Mouse (Mus musculus) forebrain, embryonic 11.5 days (tissue): Measurements from ENCODE around the gene Itsn1. TPM values are rescaled to one million over a fixed set of nuclear protein-coding genes. Genes with fewer than 3 reads are reported as not detected.

Experiments
- ATAC-seq: fragments of 200-750 bp; cut with Nextera tagmentation; replicated peaks from 2 replicates; pipeline ENCODE4 v1.8.0; 2017; ENCODE audit warnings: moderate TSS enrichment; ENCODE audit not compliant: low FRiP score
- DNase-seq: peaks from one replicate; pipeline ENCODE4 v3.0.0-alpha.2; 2017; ENCODE audit warnings: low spot score
- H3K27ac ChIP-seq: fragments of 300-500 bp; sonication (generic); 2 replicates; pipeline ENCODE4 v1.5.1; 2014; ENCODE audit warnings: low read depth, low read length
- H3K27me3 ChIP-seq: fragments of 300-500 bp; sonication (generic); 2 replicates; pipeline ENCODE4 v1.6.1; 2014; ENCODE audit warnings: mild to moderate bottlenecking, low read length, mixed read lengths; ENCODE audit not compliant: control insufficient read depth, insufficient read depth
- H3K36me3 ChIP-seq: fragments of 300-500 bp; sonication (generic); 2 replicates; pipeline ENCODE4 v1.6.1; 2014; ENCODE audit warnings: mild to moderate bottlenecking, low read length, moderate library complexity, mixed read lengths; ENCODE audit not compliant: control insufficient read depth, insufficient read depth
- H3K4me1 ChIP-seq: fragments of 300-500 bp; sonication (generic); replicated peaks from 2 replicates; pipeline ENCODE4 v1.6.1; 2014; ENCODE audit warnings: low read length, mixed read lengths; ENCODE audit not compliant: control insufficient read depth, insufficient read depth
- H3K4me2 ChIP-seq: fragments of 300-500 bp; sonication (generic); 2 replicates; pipeline ENCODE4 v1.6.1; 2014; ENCODE audit warnings: low read depth, mild to moderate bottlenecking, low read length, moderate library complexity, mixed read lengths; ENCODE audit not compliant: severe bottlenecking
- H3K4me3 ChIP-seq: fragments of 300-500 bp; sonication (generic); 2 replicates; pipeline ENCODE4 v1.5.1; 2014; ENCODE audit warnings: low read depth, low read length
- H3K9ac ChIP-seq: fragments of 300-500 bp; sonication (generic); 2 replicates; pipeline ENCODE4 v1.6.1; 2014; ENCODE audit warnings: low read length
- H3K9me3 ChIP-seq: fragments of 300-500 bp; sonication (generic); 2 replicates; pipeline ENCODE4 v1.6.1; 2016; ENCODE audit warnings: low read length, mixed read lengths; ENCODE audit not compliant: control insufficient read depth
- WGBS: fragments of 180-500 bp; shearing (Covaris S2); extraction: QIAGEN DNeasy Blood & Tissue Kit; methylation state at CpG from one replicate; pipeline ENCODE4 v1.1.7; 2014; 5-methylcytosine and 5-hydroxymethylcytosine counted together
- polyA plus RNA-seq: library from polyadenylated mRNA; unstranded; fragments of >200 nt; fragmentation: Nextera tagmentation; extraction: Ambion mirVana; gene quantifications from 2 replicates; pipeline ENCODE4 v1.2.1, GENCODE M21; 2014

The Itsn1 gene
- polyA plus RNA-seq, 1 experiment from 2014 or later: 55.2 TPM

- Histone ChIP-seq H3K4me3 (no peak overlapping the region), H3K4me2 (peak overlapping the region; percentile 36; the same call in 1 of the 2 replicates), H3K36me3 (no peaks in the 10 kb centered on the region), H3K27me3 (no peaks in the 10 kb centered on the region), H3K27ac (no peak overlapping the region), H3K9ac (no peak overlapping the region), H3K4me1 (peaks cover 3% of the 10 kb centered on the region; the same call in 1 of the 2 replicates), H3K9me3 (no peaks in the 10 kb centered on the region)
- ATAC-seq (peak; percentile 67), DNase-seq (peak; percentile 63)
- WGBS: 8% methylated on average over 19 of the region's 19 CpGs
Measured at GRCm38 (mm10) chr16:91885389-91886122, 156.5 kb downstream of the Itsn1 start.

GRCm38 (mm10) chr16:91888368-91888767 is 159.3 kb downstream of the Itsn1 start:
- Histone ChIP-seq H3K4me1 (peaks cover 3% of the 10 kb centered on the region; the same call in 1 of the 2 replicates), H3K9me3 (no peaks in the 10 kb centered on the region), H3K4me3 (no peak overlapping the region), H3K9ac (no peak overlapping the region), H3K27me3 (no peaks in the 10 kb centered on the region), H3K27ac (no peak overlapping the region), H3K4me2 (no peak overlapping the region), H3K36me3 (no peaks in the 10 kb centered on the region)
- ATAC-seq (no peak), DNase-seq (no peak)
- WGBS: 80% methylated on average over 3 of the region's 3 CpGs

GRCm38 (mm10) chr16:91889831-91890230 is 160.8 kb downstream of the Itsn1 start:
- H3K9ac ChIP-seq: no peak overlapping the region
- ATAC-seq: no peak
- no peak overlapping the region for H3K4me2 ChIP-seq
- no peak for DNase-seq
- H3K27ac ChIP-seq: no peak overlapping the region
- no peak overlapping the region for H3K4me3 ChIP-seq
- no peaks in the 10 kb centered on the region for H3K27me3 ChIP-seq
- H3K9me3 ChIP-seq: no peaks in the 10 kb centered on the region
- H3K36me3 ChIP-seq: no peaks in the 10 kb centered on the region
- H3K4me1 ChIP-seq: peaks cover 3% of the 10 kb centered on the region; the same call in 1 of the 2 replicates
- 81% methylated on average over 12 of the region's 12 CpGs for WGBS

- Histone ChIP-seq H3K27me3 (no peaks in the 10 kb centered on the region), H3K27ac (no peak overlapping the region), H3K9ac (no peak overlapping the region), H3K4me2 (no peak overlapping the region), H3K4me3 (no peak overlapping the region), H3K4me1 (no peaks in the 10 kb centered on the region), H3K36me3 (no peaks in the 10 kb centered on the region), H3K9me3 (no peaks in the 10 kb centered on the region)
- ATAC-seq: no peak
- no peak for DNase-seq
- 89% methylated on average over 11 of the region's 11 CpGs for WGBS
Measured at GRCm38 (mm10) chr16:91891218-91891617, 162.1 kb downstream of the Itsn1 start.

GRCm38 (mm10) chr16:91896426-91896830 is 167.3 kb downstream of the Itsn1 start:
- WGBS: 79% methylated on average over 6 of the region's 6 CpGs
- DNase-seq (no peak), ATAC-seq (no peak)
- H3K4me2 ChIP-seq: no peak overlapping the region
- no peaks in the 10 kb centered on the region for H3K9me3 ChIP-seq
- H3K4me3 ChIP-seq: no peak overlapping the region
- H3K27ac ChIP-seq: no peak overlapping the region
- no peaks in the 10 kb centered on the region for H3K36me3 ChIP-seq
- no peaks in the 10 kb centered on the region for H3K27me3 ChIP-seq
- H3K9ac ChIP-seq: no peak overlapping the region
- H3K4me1 ChIP-seq: no peaks in the 10 kb centered on the region

- 60% methylated on average over 22 of the region's 22 CpGs for WGBS
- H3K27me3 ChIP-seq: no peaks in the 10 kb centered on the region
- no peaks in the 10 kb centered on the region for H3K9me3 ChIP-seq
- H3K27ac ChIP-seq: no peak overlapping the region
- no peak overlapping the region for H3K9ac ChIP-seq
- ATAC-seq (no peak), DNase-seq (no peak)
- H3K4me1 ChIP-seq: no peaks in the 10 kb centered on the region
- no peaks in the 10 kb centered on the region for H3K36me3 ChIP-seq
- no peak overlapping the region for H3K4me3 ChIP-seq
- no peak overlapping the region for H3K4me2 ChIP-seq
Measured at GRCm38 (mm10) chr16:91898850-91899848, 170.1 kb downstream of the Itsn1 start.

GRCm38 (mm10) chr16:91900274-91900673 is 171.2 kb downstream of the Itsn1 start:
- 50% methylated on average over 11 of the region's 11 CpGs for WGBS
- DNase-seq (peak; percentile 60), ATAC-seq (no peak)
- Histone ChIP-seq H3K27me3 (no peaks in the 10 kb centered on the region), H3K4me3 (no peak overlapping the region), H3K27ac (no peak overlapping the region), H3K4me1 (no peaks in the 10 kb centered on the region), H3K9me3 (no peaks in the 10 kb centered on the region), H3K4me2 (no peak overlapping the region), H3K36me3 (no peaks in the 10 kb centered on the region), H3K9ac (no peak overlapping the region)

- H3K27me3 ChIP-seq: no peaks in the 10 kb centered on the region
- H3K4me2 ChIP-seq: no peak overlapping the region
- ATAC-seq (no peak), DNase-seq (no peak)
- H3K4me1 ChIP-seq: no peaks in the 10 kb centered on the region
- no peaks in the 10 kb centered on the region for H3K36me3 ChIP-seq
- H3K9ac ChIP-seq: no peak overlapping the region
- no peak overlapping the region for H3K27ac ChIP-seq
- 92% methylated on average over 13 of the region's 13 CpGs for WGBS
- no peaks in the 10 kb centered on the region for H3K9me3 ChIP-seq
- no peak overlapping the region for H3K4me3 ChIP-seq
Measured at GRCm38 (mm10) chr16:91903801-91904506, 174.9 kb downstream of the Itsn1 start.
